Mouse (Mus musculus): ENCODE measurements around the gene Creb3l1. TPM values are rescaled to one million over a fixed set of nuclear protein-coding genes. Genes with fewer than 3 reads are reported as not detected.

Gene Creb3l1
- total RNA-seq (2021): 1 to 10 TPM; 4.0 to 4.6 TPM

GRCm38 (mm10) chr2:92024274-92024672, at the start of gene Creb3l1:
Creb3l1 (minus strand) TSS chr2:92024502.
- peak; percentile 46 to 57 for DNase-seq (ENCODE audit: extremely low spot score in 1 of 2, low spot score in 1 of 2)

- DNase-seq (ENCODE audit: extremely low spot score in 1 of 2, low spot score in 1 of 2): no peak
Measured at GRCm38 (mm10) chr2:92071143-92071542, 46.8 kb upstream of the Creb3l1 start.

GRCm38 (mm10) chr2:92069630-92070029, 45.3 kb upstream of the Creb3l1 start:
- no peak for DNase-seq (ENCODE audit: extremely low spot score in 1 of 2, low spot score in 1 of 2)

GRCm38 (mm10) chr2:92067600-92067999, 43.3 kb upstream of the Creb3l1 start:
- no peak for DNase-seq (ENCODE audit: extremely low spot score in 1 of 2, low spot score in 1 of 2)

- no peak for DNase-seq (ENCODE audit: extremely low spot score in 1 of 2, low spot score in 1 of 2)
Measured at GRCm38 (mm10) chr2:92066899-92067298, 42.6 kb upstream of the Creb3l1 start.

- DNase-seq (ENCODE audit: extremely low spot score in 1 of 2, low spot score in 1 of 2): no peak
Measured at GRCm38 (mm10) chr2:92065938-92066337, 41.6 kb upstream of the Creb3l1 start.

- DNase-seq (ENCODE audit: extremely low spot score in 1 of 2, low spot score in 1 of 2): no peak
Measured at GRCm38 (mm10) chr2:92065269-92065888, 41.1 kb upstream of the Creb3l1 start.

GRCm38 (mm10) chr2:92063106-92063505, 38.8 kb upstream of the Creb3l1 start:
- DNase-seq (ENCODE audit: extremely low spot score in 1 of 2, low spot score in 1 of 2): no peak

GRCm38 (mm10) chr2:92061337-92061736, 37.0 kb upstream of the Creb3l1 start:
- DNase-seq (ENCODE audit: extremely low spot score in 1 of 2, low spot score in 1 of 2): no peak

GRCm38 (mm10) chr2:92060291-92060690, 36.0 kb upstream of the Creb3l1 start:
- DNase-seq (ENCODE audit: extremely low spot score in 1 of 2, low spot score in 1 of 2): no peak

- peak; percentile 59 to 71 for DNase-seq (ENCODE audit: extremely low spot score in 1 of 2, low spot score in 1 of 2)
Measured at GRCm38 (mm10) chr2:92059481-92060220, 35.3 kb upstream of the Creb3l1 start.

GRCm38 (mm10) chr2:92058936-92059335, 34.6 kb upstream of the Creb3l1 start:
- peak in 1 of 2 experiments; percentile 43 for DNase-seq (ENCODE audit: extremely low spot score in 1 of 2, low spot score in 1 of 2)

- peak; percentile 94 to 98 for DNase-seq (ENCODE audit: extremely low spot score in 1 of 2, low spot score in 1 of 2)
Measured at GRCm38 (mm10) chr2:92058469-92058868, 34.2 kb upstream of the Creb3l1 start.

GRCm38 (mm10) chr2:92056760-92057159, 32.5 kb upstream of the Creb3l1 start:
- DNase-seq (ENCODE audit: extremely low spot score in 1 of 2, low spot score in 1 of 2): no peak

GRCm38 (mm10) chr2:92055831-92056236, 31.5 kb upstream of the Creb3l1 start:
- DNase-seq (ENCODE audit: extremely low spot score in 1 of 2, low spot score in 1 of 2): peak; percentile 39 to 51

- DNase-seq (ENCODE audit: extremely low spot score in 1 of 2, low spot score in 1 of 2): peak; percentile 73 to 76
Measured at GRCm38 (mm10) chr2:92055101-92055813, 31.0 kb upstream of the Creb3l1 start.

- no peak for DNase-seq (ENCODE audit: extremely low spot score in 1 of 2, low spot score in 1 of 2)
Measured at GRCm38 (mm10) chr2:92052754-92053153, 28.5 kb upstream of the Creb3l1 start.

GRCm38 (mm10) chr2:92052188-92052587, 27.9 kb upstream of the Creb3l1 start:
- DNase-seq (ENCODE audit: extremely low spot score in 1 of 2, low spot score in 1 of 2): peak; percentile 17 to 42

GRCm38 (mm10) chr2:92048034-92048690, 23.9 kb upstream of the Creb3l1 start:
- DNase-seq (ENCODE audit: extremely low spot score in 1 of 2, low spot score in 1 of 2): no peak

GRCm38 (mm10) chr2:92047601-92048000, 23.3 kb upstream of the Creb3l1 start:
- no peak for DNase-seq (ENCODE audit: extremely low spot score in 1 of 2, low spot score in 1 of 2)

GRCm38 (mm10) chr2:92043285-92043684, 19.0 kb upstream of the Creb3l1 start:
- DNase-seq (ENCODE audit: extremely low spot score in 1 of 2, low spot score in 1 of 2): no peak
